Mouse (Mus musculus) bone marrow, adult 2 months (tissue): ENCODE measurements around the gene Wdtc1.

ENCODE experiments used
- CTCF ChIP-seq: fragments of 200-500 bp; IDR thresholded peaks from 2 replicates; pipeline ENCODE4 v1.5.1; 2011; ENCODE audit warnings: low read length, control low read depth; ENCODE audit not compliant: control insufficient read depth, insufficient read depth
- POLR2A ChIP-seq: fragments of 200-500 bp; IDR thresholded peaks from 2 replicates; pipeline ENCODE4 v1.6.1; 2011; ENCODE audit warnings: low read depth, mild to moderate bottlenecking, control low read depth, low read length, borderline replicate concordance; ENCODE audit not compliant: control insufficient read depth

DNA sequence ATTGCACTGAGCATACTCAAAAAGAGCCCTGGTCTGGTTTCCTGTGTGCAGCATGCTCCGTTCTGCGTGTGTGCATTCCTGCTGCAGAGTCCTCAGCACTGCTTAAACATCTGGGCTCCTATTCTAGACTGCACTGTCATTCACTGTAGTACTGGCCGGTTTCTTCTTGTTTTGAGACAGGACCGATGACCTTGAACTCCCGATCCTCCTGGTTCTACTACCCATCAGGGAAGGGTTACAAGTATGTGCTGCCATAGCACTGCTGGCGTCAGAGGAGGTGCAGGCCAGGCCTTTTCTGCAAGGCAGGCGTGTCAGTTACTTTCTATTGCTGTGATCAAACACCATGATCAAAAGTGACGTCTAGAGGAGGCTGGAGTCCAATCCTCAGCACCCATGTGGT, 27.9 kb upstream of the Wdtc1 start:
- TF ChIP-seq CTCF, result no peak
- no peak for TF ChIP-seq POLR2A
